Mouse (Mus musculus) liver, postnatal 0 days (tissue): ENCODE results near the gene Mob1a.

Experiments
- CTCF ChIP-seq: sonication (generic); IDR thresholded peaks from 2 replicates; pipeline ENCODE4 v1.5.1; 2016; ENCODE audit warnings: antibody characterized with exemption, low read depth
- EP300 ChIP-seq: IDR thresholded peaks from 2 replicates; pipeline ENCODE4 v1.6.1; 2016; ENCODE audit warnings: antibody characterized with exemption, low read depth, mild to moderate bottlenecking

GRCm38 (mm10) chr6:83323652-83324419 is 2.0 kb upstream of the Mob1a start:
- no peak for TF ChIP-seq CTCF
- no peak for TF ChIP-seq EP300
